Mouse (Mus musculus): ENCODE measurements at regions not wholly inside any gene's neighbourhood (a gene's known extent, or its start where the extent isn't known, plus 50 kb on each side); places are given as distances from the start of the nearest gene placed in this dataset.

DNA sequence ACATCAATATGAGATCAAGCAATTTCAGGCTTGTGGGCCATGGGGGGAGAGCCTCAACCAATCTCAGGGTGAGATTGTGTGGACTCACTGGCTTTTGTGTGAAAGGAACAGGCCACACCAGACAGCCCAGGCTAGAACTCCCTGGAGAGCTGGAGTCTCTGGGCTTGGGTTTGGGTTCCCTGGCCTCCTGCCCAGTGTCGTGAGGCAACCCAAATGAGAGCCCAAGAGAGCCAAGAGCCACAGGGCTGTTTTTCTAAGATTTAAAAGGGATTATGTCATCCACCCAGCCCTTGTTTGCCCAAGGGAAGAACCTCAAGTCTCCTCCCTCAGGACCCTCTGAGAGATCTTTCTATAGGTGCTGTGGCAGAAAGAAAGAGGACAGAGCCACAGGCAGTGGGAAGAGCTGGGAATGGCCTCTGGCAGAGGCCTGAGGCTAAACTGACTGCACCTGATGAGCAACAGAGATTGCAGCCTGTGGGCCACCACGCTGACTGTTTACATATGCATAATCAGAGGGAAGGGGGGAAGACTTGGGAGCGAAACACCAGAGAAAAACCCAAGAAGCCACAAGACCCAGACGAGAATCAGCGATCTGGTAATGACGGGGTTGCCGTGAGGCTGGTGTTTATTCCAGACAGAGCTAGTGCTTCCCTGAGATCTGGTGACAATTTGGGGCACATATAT, 92.1 kb downstream of the Bcl2l11 start:
- TF ChIP-seq CTCF (conservative IDR thresholded peaks at IDR 0.05; ENCODE audit: low read length) = no peak
- no peak for TF ChIP-seq NANOG (IDR thresholded peaks at IDR 0.05; ENCODE audit: borderline replicate concordance, low read length)
- TF ChIP-seq POU5F1 (IDR thresholded peaks at IDR 0.05; ENCODE audit: borderline replicate concordance, low read length) = no peak
- H3K27me3 ChIP-seq (ENCODE audit: insufficient read depth, low read length) = peaks cover 3% of the 10 kb centered on the region; the same call in 1 of the 2 replicates
- H3K36me3 ChIP-seq (ENCODE audit: insufficient read depth, low read length) = no peaks in the 10 kb centered on the region
- H3K4me1 ChIP-seq (replicated peaks; ENCODE audit: low read depth, low read length) = peaks cover 21% of the 10 kb centered on the region
- H3K9me3 ChIP-seq (ENCODE audit: low read length) = no peaks in the 10 kb centered on the region; the same call in 1 of the 2 replicates
- no peak overlapping the region for H3K4me3 ChIP-seq (replicated peaks; ENCODE audit: low read length)

DNA sequence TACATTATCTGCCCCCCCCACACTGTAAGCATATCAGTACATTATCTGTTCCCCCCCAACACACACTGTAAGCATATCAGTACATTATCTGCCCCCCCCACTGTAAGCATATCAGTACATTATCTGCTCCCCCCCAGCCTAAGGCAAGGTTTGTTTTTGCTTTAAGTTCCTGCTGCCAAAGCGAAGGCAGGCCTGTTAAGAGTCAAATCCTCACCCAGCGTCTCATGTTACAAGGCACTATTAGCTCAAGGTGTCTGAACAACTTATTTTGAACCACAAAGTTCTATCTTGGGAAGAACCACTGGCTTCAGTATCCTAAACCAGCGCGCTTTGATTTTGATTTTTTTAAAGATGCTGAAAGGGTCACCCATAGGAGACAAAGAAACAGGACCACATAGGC, 93.1 kb downstream of the Bcl2l11 start:
- no peak for TF ChIP-seq CTCF (conservative IDR thresholded peaks at IDR 0.05; ENCODE audit: low read length)
- no peak for TF ChIP-seq POU5F1 (IDR thresholded peaks at IDR 0.05; ENCODE audit: borderline replicate concordance, low read length)
- TF ChIP-seq NANOG (IDR thresholded peaks at IDR 0.05; ENCODE audit: borderline replicate concordance, low read length) = no peak
- H3K27me3 ChIP-seq (ENCODE audit: insufficient read depth, low read length) = peaks cover 3% of the 10 kb centered on the region; the same call in 1 of the 2 replicates
- no peaks in the 10 kb centered on the region for H3K36me3 ChIP-seq (ENCODE audit: insufficient read depth, low read length)
- H3K4me1 ChIP-seq (replicated peaks; ENCODE audit: low read depth, low read length) = peaks cover 16% of the 10 kb centered on the region
- H3K4me3 ChIP-seq (replicated peaks; ENCODE audit: low read length) = no peak overlapping the region
- no peaks in the 10 kb centered on the region; the same call in 1 of the 2 replicates for H3K9me3 ChIP-seq (ENCODE audit: low read length)

DNA sequence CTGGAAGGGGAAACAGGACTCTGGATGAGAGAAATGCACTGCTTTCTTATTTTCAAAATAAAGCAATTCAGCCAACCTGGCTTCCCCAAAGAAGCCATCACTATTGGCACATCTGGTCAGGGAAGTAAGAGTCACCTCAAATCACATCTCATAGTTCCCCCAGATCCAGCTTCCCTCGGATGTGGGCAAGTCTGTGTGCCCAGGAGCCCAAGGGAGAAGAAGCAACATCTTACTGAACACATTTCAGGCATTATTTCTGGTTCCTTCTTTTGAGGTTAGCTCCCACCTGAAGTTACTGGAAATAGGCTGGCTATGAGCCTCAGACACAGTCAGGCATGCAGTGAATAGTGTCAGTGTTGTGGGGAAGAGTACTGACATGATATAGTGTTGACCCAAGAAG, 95.2 kb downstream of the Bcl2l11 start:
- H3K4me1 ChIP-seq (replicated peaks; ENCODE audit: low read depth, low read length) = peaks cover 16% of the 10 kb centered on the region
- TF ChIP-seq NANOG (IDR thresholded peaks at IDR 0.05; ENCODE audit: borderline replicate concordance, low read length) = no peak
- TF ChIP-seq POU5F1 (IDR thresholded peaks at IDR 0.05; ENCODE audit: borderline replicate concordance, low read length) = no peak
- TF ChIP-seq CTCF (conservative IDR thresholded peaks at IDR 0.05; ENCODE audit: low read length) = no peak
- no peaks in the 10 kb centered on the region for H3K36me3 ChIP-seq (ENCODE audit: insufficient read depth, low read length)
- H3K4me3 ChIP-seq (replicated peaks; ENCODE audit: low read length) = no peak overlapping the region
- H3K27me3 ChIP-seq (ENCODE audit: insufficient read depth, low read length) = peaks cover 3% of the 10 kb centered on the region; the same call in 1 of the 2 replicates
- no peaks in the 10 kb centered on the region; the same call in 1 of the 2 replicates for H3K9me3 ChIP-seq (ENCODE audit: low read length)

DNA sequence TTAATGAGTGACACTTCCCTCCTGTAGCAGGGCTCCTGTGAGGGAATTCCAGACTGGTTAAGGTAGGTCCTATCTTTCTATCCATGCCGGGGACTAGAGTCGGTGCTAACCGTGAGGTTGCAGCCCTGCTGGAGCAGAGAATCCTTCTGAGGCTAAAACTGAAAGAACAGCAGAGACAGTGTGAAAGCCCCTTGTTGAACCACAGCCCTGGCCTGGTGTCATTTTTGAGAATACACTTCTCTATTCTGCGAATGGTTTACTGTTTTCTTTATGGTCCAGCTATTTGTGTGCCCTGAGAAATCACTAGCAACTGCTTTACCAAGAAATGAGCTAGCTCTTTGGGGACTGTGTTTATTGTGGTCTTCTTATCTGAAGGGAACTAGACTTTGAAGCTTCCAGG, 95.8 kb downstream of the Bcl2l11 start:
- Histone ChIP-seq H3K9me3 (ENCODE audit: low read length) (no peaks in the 10 kb centered on the region; the same call in 1 of the 2 replicates), H3K4me3 (replicated peaks; ENCODE audit: low read length) (no peak overlapping the region), H3K36me3 (ENCODE audit: insufficient read depth, low read length) (no peaks in the 10 kb centered on the region), H3K27me3 (ENCODE audit: insufficient read depth, low read length) (peaks cover 3% of the 10 kb centered on the region; the same call in 1 of the 2 replicates), H3K4me1 (replicated peaks; ENCODE audit: low read depth, low read length) (peaks cover 16% of the 10 kb centered on the region)
- TF ChIP-seq CTCF (conservative IDR thresholded peaks at IDR 0.05; ENCODE audit: low read length) (no peak), NANOG (IDR thresholded peaks at IDR 0.05; ENCODE audit: borderline replicate concordance, low read length) (no peak), POU5F1 (IDR thresholded peaks at IDR 0.05; ENCODE audit: borderline replicate concordance, low read length) (no peak)

DNA sequence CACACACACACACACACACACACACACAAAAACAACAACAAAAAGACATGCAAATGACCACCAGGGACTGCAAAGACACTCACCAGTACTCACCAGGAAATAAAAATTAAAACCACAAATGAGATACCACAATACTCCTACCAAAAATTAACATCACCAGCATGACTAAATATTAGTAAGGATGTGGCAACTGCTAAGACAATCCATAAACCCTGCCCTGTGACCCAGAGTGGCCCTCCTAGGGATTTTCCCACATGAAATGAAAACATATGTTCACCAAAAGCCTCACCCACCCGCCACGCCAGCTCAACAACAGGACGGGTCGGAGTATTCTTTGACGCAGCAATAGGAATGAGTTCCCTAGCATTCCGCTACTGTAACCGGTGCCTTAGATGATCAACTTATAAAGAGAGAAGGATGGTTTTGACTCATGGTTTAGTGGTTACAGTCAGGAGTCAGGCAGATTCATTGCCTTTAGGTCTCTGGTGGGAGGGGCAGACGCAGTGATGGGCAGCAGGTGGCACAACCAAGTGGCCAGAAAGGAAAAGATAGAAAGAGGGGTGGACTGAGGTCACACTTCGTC, 100.7 kb downstream of the Bcl2l11 start:
- no peak overlapping the region for H3K4me3 ChIP-seq (replicated peaks; ENCODE audit: low read length)
- no peaks in the 10 kb centered on the region for H3K36me3 ChIP-seq (ENCODE audit: insufficient read depth, low read length)
- H3K4me1 ChIP-seq (replicated peaks; ENCODE audit: low read depth, low read length) = peaks cover 11% of the 10 kb centered on the region
- 0 out of 2 replicates have a peak, but pooled peaks cover under 1% of the 10 kb centered on the region for H3K27me3 ChIP-seq (ENCODE audit: insufficient read depth, low read length)
- H3K9me3 ChIP-seq (ENCODE audit: low read length) = no peaks in the 10 kb centered on the region
- TF ChIP-seq POU5F1 (IDR thresholded peaks at IDR 0.05; ENCODE audit: borderline replicate concordance, low read length) (no peak), CTCF (conservative IDR thresholded peaks at IDR 0.05; ENCODE audit: low read length) (no peak), NANOG (IDR thresholded peaks at IDR 0.05; ENCODE audit: borderline replicate concordance, low read length) (no peak)

DNA sequence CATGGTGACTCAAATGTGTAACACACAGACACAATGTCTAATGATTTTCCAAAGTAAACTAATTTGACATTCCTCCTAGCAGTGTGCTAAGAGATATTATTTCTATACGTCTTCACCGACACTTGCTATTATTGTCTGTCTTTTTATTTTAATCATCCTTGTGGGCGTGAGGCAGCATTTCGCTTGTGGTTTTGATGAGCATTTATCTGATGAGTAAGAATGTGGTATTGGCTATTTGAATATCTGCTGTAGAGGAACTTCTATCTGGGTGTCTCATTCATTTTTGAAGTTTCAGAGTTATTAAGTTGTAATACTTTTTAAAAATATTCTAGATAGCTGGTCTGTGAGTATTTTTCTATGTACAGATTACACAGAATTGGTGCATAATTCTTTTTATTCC, 103.9 kb downstream of the Bcl2l11 start:
- H3K4me3 ChIP-seq (replicated peaks; ENCODE audit: low read length) = no peak overlapping the region
- H3K36me3 ChIP-seq (ENCODE audit: insufficient read depth, low read length) = no peaks in the 10 kb centered on the region
- peaks cover 21% of the 10 kb centered on the region for H3K4me1 ChIP-seq (replicated peaks; ENCODE audit: low read depth, low read length)
- no peaks in the 10 kb centered on the region for H3K9me3 ChIP-seq (ENCODE audit: low read length)
- no peak for TF ChIP-seq POU5F1 (IDR thresholded peaks at IDR 0.05; ENCODE audit: borderline replicate concordance, low read length)
- TF ChIP-seq CTCF (conservative IDR thresholded peaks at IDR 0.05; ENCODE audit: low read length) = no peak
- no peak for TF ChIP-seq NANOG (IDR thresholded peaks at IDR 0.05; ENCODE audit: borderline replicate concordance, low read length)
- no peaks in the 10 kb centered on the region for H3K27me3 ChIP-seq (ENCODE audit: insufficient read depth, low read length)

DNA sequence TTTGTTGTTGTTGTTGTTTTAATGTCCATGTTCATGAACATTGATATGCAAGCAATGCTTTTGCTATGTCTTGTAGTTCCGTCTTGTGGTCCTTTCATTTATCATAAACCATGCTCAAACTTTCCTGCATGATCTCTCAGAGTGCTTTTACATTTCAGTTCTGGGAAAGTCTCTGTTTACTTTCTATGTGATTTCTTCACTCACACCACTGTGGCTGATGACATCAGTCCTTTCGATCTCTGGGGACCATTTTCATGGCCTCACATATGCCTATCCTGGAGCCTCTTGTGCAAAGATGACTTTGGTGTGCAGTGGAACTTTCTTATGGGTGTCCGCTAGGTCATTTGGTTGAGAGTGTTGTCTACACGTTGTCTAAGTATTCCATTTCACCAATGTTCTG, 105.1 kb downstream of the Bcl2l11 start:
- TF ChIP-seq CTCF (conservative IDR thresholded peaks at IDR 0.05; ENCODE audit: low read length) (no peak), NANOG (IDR thresholded peaks at IDR 0.05; ENCODE audit: borderline replicate concordance, low read length) (no peak), POU5F1 (IDR thresholded peaks at IDR 0.05; ENCODE audit: borderline replicate concordance, low read length) (no peak)
- peaks cover 21% of the 10 kb centered on the region for H3K4me1 ChIP-seq (replicated peaks; ENCODE audit: low read depth, low read length)
- no peaks in the 10 kb centered on the region for H3K9me3 ChIP-seq (ENCODE audit: low read length)
- no peaks in the 10 kb centered on the region for H3K36me3 ChIP-seq (ENCODE audit: insufficient read depth, low read length)
- H3K4me3 ChIP-seq (replicated peaks; ENCODE audit: low read length) = no peak overlapping the region
- H3K27me3 ChIP-seq (ENCODE audit: insufficient read depth, low read length) = no peaks in the 10 kb centered on the region

DNA sequence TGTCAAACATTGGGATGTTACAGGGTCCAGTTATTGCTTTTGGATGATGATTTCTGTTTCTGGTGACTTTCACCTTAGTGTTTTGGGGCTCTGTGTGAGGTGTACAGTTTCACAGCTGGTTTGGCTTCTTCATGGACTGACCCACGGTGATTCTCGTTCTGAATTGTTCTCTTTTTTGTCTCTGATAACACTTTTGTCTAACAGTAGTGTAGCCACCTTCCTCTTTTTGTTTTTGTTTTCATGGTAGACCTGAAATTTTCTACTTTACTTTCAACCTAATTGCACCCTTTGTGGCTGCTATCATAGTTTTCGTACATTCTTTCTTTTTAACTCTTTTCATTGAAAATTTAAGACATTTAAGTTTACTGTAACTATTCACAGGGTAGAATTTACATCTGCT, 105.5 kb downstream of the Bcl2l11 start:
- Histone ChIP-seq H3K4me1 (replicated peaks; ENCODE audit: low read depth, low read length) (peaks cover 21% of the 10 kb centered on the region), H3K9me3 (ENCODE audit: low read length) (no peaks in the 10 kb centered on the region), H3K36me3 (ENCODE audit: insufficient read depth, low read length) (no peaks in the 10 kb centered on the region), H3K4me3 (replicated peaks; ENCODE audit: low read length) (no peak overlapping the region), H3K27me3 (ENCODE audit: insufficient read depth, low read length) (no peaks in the 10 kb centered on the region)
- no peak for TF ChIP-seq CTCF (conservative IDR thresholded peaks at IDR 0.05; ENCODE audit: low read length)
- TF ChIP-seq NANOG (IDR thresholded peaks at IDR 0.05; ENCODE audit: borderline replicate concordance, low read length) = no peak

Measured in E14TG2a.4 (cell line).